Mouse (Mus musculus) megakaryocyte, adult 5-6 weeks (primary cell): ENCODE data around the gene Gstm5. TPM values are rescaled to one million over a fixed set of nuclear protein-coding genes. Genes with fewer than 3 reads are reported as not detected.
A peak's percentile ranks its signal among the peaks of the same experiment; 100 is the strongest.
"Not testable (repeated sequence)": the region's sequence is repeated elsewhere in the genome, so short reads cannot be mapped to it uniquely, and the experiment has no call there.

ENCODE experiments used
- ATAC-seq: 2 replicates; pipeline ENCODE4 v1.8.0; 2016; ENCODE audit warnings: mild to moderate bottlenecking, inconsistent platforms; ENCODE audit not compliant: poor library complexity, severe bottlenecking
- total RNA-seq, 2 experiments: library from RNA; stranded (forward) in 1 of 2; stranded (reverse) in 1 of 2; fragments of 153-499, 151-499 nt in 1 of 2; fragments of 221-1000, 200-1000 nt in 1 of 2; gene quantifications; 2 replicates each; pipeline versions ENCODE4 v1.2.3 to v1.2.4; 2015 to 2017

Gstm5 gene
- total RNA-seq, 2 experiments from 2014 or later = 2.5 to 4.7 TPM

DNA sequence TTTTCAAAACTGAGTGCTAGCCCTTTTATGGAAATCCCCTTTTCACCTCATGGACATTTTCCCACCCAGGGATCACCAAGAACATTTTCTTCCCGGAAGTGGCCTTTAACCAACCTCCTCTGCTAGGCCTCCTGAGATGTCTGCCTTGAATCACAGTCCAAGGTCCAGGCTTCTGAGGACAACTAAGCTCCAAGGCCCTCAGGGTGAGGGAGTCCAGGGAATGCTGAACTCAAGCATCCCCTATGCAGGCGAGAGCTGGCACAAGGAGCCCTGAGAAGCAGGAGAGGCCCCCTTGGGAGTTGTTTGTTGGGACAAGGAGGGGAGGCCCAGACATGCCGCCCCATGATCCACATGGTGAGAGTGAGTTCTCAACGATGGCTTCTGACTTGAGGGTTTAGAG lies 25.7 kb upstream of the Gstm5 start:
- ATAC-seq = no peak

DNA sequence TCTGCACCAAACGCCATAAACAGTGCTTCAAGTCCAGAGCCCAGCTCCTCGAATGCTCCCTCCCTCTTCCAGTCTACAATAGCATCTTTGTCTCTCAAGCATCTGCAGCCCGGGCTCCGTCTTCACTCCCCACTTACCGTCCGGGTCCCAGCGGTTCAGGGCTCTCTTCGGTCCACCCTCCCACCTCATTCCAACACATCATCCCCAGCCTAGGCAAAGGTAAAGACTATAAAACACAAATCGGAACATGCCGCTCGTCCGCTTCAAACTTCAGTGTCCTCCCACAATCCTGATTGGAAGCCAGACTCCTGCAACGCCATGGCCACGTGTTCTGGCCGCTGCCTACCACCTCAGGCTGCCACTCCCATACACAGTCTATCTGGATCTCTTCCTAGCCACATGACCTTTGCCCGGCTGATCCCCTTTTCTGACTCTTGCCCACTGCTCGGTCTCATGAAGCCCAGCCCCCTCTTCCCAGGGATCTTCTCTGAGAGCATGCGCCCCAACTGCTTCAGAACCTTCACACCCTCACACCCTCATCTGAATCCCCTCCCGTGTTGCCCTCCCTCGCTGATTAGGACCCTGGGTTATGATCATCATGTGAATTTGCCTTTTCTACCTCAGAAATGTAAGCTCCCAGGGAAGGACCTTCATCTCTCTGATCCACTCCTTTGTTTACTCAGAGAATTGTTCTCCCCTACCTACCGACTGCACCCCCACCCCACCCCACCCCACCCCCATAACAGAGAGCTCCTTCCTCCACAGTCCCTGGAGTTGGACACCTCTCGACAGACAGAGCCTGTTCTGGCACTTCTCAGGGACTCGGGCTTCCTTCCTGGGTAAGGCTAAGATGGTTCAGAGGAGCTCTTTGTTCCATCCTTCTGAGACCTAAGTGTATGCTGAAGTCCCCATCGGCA lies 22.0 kb upstream of the Gstm5 start:
- ATAC-seq = no peak

DNA sequence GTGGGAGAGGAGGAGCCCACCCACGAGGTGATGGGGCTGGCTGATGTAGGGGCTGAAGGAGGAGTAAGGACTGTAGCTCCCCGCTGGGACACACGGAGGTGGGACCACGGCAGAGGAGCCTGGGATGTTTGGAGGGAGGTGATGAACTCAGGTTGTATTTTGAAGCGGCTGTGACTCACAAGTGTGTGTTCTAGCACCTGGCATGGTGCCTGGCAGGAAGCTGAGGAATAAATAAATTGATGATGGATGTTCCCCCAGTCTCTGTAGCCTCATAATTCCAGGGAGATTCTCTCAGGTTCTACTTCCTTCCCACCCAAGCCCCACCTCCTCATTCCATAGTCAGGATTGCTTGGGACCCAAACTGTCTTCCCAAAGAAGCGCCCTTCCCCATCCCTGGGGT lies 20.4 kb upstream of the Gstm5 start:
- ATAC-seq = no peak

DNA sequence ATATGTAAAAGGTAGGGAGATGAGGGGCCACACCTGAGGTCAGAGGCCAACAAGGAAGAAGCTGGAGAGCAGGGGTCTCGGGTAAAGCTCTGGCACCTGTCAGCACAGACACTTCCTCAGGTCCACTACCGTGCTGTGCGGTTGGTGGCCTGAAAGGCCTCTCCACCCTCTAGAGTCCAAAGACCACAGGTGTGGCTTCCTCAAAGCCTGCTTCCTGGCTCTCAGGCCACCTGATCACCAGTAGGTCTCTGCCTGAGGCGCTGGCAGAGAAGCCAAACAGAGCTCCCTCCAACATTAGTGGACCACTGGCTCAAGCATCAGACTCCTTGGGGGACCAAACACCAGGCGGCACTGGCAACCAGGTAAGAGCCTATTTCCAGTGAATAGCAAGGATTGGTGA lies 18.6 kb upstream of the Gstm5 start, which contains the start of gene Eps8l3:
Gene Eps8l3 (plus strand): TSS at position 225 of the 400 bp plus-strand sequence.
- no peak for ATAC-seq

DNA sequence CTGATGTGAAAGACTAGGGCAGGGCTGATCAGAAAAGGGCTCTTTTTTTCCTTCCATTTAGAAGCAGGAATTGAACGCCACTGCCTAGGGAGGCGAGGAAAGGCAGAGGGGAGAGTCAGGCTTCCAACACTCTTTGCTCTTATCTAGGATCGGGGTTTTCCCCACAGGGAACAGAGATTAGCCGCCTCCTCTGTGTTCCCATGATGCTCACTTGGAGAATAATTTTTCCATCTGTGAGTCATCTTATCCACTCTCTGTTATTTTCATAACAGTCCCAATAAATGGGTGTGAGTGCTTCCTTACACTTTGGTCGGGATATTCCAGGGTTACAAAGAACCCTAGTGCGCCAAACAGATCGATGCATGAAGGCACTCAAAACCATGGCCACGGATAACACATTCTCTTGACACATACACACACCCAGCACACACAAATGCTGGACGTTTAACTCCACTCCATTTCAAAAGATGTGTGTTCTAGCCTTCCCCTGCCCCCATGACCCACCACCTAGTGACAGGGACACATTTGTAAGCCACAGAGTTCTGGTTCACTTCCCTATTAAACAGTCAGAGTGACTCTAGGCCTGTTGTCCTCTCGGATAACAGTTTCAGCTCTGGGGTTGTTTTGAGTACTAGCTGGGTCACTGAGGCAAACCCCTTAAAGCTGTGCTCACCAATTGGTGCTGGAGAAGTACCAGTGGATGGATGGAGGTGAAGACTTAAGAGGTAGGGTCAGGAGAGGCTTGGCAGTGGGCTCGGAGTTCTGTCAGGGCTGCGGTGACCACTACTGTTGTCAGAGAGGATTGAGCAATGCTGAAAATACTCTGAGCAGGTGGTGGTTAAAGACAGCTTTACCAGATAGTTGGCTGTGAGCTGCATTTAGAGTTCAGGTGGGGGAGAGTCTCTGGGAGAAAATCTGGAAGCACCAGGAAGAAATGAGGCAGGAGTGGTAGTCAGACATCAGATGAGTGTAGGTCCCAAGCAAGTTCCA lies 17.6 kb upstream of the Gstm5 start:
- peak; percentile 68 for ATAC-seq

DNA sequence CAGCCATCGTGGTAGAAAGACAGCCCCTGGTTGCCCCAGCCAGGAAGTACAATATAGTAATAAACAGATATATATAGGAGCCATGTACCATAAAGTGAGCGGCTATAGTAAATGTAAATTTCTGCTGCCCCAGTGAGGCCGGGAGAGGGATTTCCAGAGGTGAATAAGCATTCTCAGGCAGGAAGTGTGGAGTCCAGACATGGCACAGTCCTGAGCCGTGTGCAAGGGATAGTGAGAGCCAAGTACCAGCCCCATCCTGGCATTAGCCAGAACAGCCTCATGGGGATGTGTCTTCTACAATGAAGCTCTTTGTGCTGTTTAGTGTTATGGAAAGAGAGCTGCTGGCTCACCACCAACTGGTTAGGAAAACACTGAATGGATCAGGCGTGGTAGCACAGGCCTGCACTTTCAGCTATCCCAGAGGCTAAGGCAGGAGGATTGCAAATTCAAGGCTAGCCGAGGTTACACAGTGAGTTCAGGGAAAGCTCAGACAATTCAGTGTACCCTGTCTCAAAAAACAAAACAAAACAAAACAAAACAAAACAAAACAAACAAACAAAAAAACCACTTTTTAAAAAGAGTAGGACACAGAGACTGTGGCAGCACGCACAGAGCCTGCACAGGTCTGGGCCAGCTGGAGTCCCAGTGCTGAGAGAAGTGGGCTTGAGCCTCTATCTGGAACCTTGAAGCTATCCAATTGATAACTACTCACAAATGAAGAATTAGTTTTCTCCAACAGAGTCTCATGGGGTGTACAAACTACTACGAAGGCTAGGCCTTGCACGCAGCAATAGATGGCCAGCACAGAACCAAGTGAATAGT lies 7.7 kb upstream of the Gstm5 start:
- ATAC-seq = no peak

DNA sequence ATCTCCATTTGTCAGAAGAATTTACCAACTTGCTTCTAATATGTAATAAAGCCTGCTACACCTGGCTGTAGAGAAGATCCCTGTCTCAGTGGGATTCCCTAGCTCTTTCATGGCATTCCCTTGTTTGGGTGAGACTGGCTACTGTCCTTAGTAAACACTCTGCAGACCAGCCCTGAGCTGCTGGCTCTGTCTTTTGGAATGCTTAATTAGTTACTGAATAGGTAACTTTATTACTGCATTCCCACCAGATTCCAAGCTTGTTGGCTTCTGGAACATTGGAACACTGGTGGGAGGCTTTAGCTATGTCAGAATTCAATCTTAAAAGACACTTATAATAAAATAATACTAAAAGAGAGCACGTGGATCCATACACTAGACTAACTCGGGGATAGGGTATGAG lies 6.4 kb upstream of the Gstm5 start:
- not testable (repeated sequence) for ATAC-seq

DNA sequence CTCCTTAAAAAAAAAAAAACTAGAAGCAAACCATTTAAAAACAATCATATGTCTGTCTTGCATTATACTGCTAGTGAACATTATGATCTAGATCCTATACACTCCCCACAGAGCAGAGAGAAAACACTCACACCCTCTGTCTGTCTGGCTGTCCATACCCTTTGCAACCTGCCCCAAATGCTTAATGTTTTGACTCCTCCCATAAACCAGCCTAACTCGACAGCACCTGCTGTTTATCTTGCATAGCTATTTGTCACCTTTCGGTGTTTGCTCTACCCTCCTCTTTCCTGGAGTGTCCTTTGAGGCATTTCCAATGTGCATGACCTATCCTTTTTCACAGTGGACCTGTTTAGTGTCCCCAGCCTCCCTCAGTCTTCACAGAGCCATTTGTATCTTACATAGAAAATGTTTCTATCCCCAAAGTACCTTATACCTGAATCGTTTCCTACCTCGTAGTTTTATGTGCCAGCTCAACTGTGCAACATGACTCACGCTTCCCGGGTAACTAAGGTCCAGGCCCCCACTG lies 364 bp upstream of the Gstm5 start:
- ATAC-seq = no peak

DNA sequence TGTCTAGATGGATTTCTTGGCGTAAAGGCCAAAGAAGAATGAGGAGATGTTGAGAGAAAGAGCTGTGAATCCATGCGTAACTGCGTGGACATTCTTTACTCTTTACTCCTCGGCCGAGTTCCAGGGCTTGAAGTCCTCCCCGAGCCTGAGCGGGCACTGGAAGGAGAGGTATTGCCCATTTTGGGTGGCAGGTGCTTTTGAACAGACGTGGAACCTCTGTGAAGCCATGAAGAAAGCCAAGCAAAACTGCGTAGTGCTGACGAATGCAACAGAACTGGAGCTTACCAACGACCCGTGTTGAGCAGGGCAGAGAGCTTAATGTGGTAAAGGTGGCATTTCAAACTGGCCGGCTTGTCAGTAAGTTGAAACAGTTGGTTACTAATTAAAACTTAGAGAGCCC lies 3.1 kb downstream of the Gstm5 start:
- ATAC-seq = no peak

DNA sequence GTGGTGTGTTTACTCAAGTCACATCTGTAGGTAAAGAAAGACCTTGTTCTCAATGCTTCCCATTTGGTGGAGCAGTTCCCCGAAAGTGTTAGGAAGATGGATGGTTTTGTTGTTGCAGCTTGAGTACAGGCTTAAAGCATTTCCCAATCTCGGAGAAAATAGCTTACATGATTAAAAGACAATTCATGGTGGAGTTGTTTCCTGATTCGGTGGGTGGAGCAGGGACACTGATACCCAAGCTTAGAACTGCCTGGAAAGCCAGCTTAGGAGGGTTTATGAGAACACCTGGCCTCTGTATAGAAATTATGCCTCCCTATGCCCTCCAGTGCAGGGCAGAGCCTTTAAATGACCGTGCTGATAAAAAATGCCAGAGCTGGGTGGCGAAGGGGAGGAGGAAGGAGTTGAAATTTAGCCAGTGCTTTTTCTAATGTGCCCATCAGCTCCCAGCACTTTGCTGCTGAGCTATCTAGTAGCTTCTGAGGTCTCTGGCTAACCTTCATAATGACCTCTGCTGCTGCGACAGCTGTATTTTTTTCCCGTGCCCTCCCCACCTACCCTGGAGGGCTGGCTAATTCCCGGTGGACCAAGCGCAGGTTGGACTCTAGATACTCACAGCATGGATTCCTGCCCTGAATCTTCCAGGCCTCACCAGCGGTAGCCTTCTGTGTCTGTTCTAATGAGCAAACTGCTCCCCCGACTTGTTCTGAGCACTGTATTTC lies 5.5 kb downstream of the Gstm5 start:
- no peak for ATAC-seq

DNA sequence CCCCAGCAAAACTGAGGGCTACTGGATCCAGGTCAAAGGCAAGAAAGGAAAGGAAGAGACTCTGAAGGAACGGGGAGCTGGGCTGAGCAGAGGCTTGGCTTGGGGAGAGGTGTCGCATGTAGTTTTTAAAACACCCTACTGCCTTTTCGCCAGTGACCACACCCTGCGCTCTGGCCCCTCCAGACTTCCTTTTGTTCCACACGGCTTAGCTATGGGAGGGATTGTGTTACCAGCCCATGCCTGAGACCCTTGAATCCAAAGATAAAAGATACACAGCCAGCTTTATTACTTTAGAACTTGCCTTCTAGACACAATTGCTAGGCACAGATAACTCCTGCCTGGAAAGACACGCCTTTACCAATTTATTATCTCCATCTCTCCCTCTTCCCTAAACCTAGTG lies 10.3 kb downstream of the Gstm5 start:
- no peak for ATAC-seq

DNA sequence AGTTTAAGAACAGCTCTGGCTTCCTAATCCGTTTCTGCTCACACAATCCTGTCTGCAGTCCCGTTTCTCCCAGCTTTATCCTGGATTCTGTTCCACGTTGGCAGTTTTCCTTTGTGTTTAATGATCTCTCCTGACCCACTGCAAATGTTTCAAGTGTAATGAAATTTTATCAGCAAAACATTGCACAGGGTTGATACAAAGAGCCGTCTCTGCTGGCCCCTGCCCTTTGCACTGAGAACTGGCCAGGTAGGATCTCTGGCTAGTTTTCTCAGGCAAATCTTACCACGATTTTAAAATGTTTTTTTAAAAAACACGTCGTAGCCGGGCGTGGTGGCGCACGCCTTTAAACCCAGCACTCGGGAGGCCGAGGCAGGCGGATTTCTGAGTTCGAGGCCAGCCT lies 21.1 kb downstream of the Gstm5 start:
- no peak for ATAC-seq

DNA sequence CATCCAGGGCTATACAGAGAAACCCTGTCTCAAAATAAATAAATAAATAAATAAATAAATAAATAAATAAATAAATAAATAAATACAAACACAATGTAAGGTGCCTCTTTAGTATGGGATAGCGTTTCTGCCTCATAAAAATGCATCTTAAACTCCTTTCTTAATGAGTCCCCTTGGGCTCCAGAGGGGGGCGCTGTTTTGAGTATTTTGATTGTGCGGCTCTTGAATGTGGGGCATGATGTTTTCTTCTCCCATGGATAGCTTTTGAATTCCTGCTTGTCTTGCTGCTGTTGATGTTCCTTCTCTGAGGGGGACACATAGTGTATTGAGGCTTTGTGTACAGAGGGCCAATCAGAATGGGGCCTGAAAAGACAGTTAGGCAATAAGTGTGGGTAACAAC lies 21.5 kb downstream of the Gstm5 start:
- ATAC-seq = no peak

DNA sequence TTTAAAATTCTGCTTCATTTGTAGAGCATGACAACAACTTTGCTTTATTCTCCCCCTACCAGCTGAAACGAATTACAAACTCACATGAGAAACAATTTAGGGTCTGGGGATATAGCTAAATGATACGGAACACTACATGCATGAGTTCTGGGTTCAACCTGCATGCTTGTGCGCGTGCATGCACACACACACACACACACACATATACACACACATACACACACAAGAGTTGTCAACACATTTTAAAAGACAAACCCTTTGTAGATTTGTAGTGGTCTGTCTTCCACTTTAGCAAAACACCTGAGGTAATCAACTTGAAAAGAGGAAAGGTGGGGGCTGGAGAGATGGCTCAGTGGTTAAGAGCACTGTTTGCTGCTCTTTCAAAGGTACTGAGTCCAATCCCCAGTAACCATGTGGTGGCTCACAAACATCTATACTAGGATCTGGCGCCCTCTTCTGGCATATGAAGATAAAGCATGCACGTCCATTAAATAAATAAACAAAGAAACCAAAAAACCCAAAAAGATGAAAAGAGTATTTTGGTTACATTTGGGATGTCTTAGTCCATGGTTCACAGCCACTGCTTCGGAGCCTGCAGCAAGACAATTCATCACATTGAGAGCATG lies 22.3 kb downstream of the Gstm5 start:
- peak; percentile 80 for ATAC-seq

DNA sequence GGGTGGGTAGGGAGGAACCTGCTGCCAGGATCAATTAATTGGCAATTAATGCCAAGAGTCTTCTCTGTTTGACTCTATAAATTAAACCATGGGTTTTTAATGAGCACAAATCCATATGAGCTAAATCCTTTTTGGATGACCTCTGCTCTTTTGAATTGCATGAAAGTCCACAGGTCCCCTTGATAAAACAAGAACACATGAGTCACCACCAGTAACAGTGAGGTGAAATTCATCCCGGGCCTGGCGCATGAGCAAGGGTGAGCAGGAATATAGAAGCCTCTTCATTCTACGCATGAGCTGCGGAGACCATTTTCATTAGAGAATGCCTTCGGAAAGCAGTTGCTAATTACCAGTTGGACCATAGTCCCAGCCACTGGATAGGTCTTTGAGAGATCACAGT lies 24.7 kb downstream of the Gstm5 start:
- ATAC-seq = no peak

DNA sequence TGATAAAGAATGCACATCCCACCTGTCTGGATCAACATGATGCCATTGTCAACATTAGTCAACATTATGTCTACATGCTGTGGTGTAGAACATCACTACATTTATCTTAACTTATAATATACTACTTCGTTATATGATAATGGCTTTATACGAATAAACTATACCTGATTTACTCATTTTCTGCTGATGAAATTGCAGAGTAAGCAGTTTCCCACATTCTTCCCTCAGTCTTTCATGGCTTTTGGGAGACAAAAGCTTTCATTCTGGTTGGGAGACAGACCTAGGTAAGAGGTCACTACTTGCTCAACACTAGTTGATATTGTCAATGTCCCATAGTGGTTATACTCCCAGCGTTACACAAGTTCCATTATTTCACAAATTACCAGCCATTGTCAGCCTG lies 29.7 kb downstream of the Gstm5 start:
- ATAC-seq = no peak

DNA sequence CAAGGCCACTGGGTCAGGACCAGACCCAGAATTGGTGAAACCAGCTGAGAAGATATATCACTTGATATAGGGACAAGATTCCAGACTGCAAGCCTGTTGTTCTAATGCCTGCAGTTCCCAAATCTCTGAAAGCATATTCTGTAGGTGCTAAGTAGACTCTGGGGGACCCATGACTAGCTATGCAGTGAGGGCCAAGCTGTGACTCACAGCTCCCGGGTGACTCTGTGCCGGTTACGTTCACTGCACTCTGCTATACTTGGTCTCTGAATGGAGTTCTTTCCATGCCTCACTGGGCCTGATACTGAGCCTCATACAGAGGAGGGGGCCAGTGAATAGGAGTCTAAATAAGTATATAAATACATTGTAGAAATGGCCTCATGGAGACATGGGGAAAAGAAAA lies 32.2 kb downstream of the Gstm5 start:
- no peak for ATAC-seq

DNA sequence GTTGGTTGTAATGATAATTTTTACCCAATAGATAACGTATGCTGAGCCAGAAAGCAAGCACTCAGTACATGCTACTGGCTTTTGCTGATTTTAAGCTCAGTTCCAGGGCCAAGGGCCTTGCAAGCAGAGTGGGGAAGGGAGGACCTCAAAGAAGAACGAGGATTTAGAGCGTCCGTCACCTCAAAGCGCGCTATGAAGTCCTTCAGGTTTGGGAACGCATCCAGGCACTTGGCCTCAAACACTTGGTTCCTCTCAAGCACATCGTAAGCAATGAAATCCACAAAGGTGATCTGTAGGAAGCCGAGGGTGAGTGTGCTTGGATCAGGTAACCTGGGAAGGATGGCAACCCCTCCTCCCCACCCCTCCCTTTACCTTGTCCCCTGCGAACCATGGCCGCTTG lies 33.1 kb downstream of the Gstm5 start:
- no peak for ATAC-seq

DNA sequence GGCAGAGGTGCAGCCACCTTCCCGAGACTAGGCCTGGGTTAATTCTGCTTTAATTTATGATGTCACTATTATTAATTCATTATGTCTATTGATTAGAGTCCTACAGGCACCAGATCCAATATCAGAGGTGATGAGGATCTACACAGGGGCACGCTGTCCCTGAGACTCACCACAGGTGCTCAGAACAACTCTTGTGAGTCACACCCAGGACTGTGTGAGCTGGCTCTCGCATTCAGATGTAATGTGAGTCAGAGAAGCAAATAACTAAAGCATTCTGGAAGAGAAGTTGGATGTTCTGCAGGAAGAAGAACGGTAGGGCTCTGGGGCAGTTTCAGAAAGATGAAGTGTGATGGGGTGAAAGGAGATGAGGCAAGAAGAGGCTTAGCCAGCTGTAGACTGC lies 33.6 kb downstream of the Gstm5 start:
- no peak for ATAC-seq
